Mouse (Mus musculus): ENCODE measurements at regions not wholly inside any gene's neighbourhood (a gene's known extent, or its start where the extent isn't known, plus 50 kb on each side); places are given as distances from the start of the nearest gene placed in this dataset.

DNA sequence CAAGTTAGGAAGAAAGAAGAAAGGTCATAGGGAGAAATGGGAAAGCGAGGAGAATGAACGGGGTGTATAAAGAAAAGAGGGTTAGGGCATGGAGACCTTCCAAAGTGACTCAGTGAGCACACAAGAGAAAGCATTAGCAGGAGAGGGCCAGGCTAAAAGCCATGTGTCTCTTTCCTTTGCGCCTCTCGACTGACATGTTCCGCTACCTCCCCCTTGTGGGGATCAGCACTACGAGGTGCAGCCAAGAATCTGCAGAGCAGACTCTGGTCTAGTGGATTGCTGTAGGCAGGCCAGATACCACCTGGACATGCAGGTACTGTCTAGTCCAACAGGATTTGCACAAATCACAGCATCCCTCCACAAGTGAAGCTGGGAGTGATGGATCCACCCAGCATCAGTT, 54.0 kb downstream of the Kcna5 start:
- DNase-seq: no peak

DNA sequence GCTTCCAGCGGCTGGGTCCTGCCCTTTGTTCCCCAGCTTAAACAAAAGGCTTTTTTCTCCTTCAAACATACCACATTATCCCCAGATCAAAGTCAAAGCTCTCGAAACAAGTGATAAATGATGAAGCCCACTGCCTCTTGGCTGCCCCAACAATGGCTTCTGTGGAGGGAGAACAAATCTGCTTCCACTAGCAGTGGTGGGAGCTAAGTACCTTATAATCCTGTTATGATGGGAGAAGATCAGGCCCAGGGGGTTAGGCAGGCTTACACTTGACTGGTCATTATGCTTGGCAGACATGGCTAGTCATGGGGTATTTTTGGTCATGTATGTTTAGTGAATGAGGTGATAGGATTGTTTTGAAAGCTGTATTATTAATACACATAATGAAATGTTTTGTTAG, 57.7 kb downstream of the Kcna5 start:
- DNase-seq: no peak

DNA sequence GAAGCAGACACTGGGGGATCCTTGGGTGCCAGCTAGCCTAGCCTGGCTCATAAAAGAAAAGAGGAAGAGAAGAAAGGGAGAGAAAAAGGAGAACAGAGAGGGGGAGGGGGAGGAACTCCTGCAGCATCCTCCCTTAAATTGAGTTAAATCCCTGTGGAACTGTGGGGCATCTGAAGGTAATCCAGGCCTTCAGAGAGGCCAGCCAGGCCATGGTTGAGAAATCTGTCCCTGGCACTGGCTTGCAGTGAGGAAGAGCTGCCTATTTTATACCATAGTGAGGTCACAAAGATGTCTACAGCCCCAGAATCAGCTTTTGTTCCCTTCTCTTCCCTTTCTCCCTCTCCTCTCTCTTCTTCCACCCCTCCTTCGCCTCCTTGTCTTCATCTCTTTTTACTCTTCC, 58.5 kb downstream of the Kcna5 start:
- DNase-seq: no peak

DNA sequence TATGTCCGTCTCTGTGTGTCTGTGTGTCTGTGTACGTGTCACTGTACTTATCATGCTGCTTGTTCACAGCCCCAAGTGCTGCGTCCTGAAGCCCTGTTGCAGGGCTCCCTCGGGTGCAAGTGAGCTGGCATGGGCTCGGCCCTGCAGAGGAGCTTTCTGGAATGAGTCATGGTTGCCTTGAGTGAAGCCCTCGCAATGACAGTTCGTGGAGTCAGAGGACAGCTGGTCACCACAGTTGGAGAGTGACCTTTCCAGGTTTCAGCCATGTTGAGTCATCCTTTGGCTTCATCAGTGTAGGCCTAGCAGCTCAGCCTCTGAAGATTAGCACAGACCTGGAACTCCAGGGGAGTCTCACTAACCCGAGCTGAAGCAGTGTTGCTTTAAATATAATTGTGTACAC, 59.7 kb downstream of the Kcna5 start:
- DNase-seq: no peak

DNA sequence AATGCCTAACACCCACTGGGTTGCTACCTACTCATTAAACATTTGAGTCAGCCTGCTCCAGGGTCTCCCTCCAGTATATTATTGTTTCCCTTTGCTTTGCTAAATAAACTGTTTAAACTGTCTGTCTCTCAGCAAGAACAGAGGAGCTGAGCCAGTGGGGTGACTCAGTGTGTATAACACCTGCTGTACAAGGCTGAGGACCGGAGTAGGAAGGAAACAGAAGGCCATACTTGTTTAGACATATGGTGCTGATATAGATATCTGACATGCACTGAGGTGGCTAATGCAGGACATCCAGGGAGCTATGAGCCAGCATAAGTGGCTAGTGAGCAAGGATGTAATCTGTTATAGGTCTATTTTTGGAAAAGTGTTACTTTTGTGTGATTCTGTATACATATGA, 81.5 kb downstream of the Kcna5 start:
- no peak for DNase-seq

DNA sequence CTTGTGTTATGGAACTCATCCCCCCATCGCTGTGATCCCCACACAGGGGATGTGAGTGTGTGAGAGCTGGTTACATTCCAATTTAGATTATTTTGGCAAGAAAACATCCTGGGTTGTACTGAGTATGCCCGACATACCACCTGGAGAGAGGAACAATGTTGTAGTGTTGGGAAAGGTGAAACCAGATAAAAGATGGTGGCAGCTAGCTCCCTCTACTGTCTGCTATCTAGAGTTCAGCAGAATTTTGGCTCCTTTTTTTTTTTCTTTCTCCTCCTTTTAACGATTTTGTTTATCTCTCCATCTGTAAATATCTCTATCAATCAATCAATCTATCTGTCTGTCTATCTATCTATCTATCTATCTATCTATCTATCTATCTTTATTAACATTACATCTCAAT, 89.7 kb downstream of the Kcna5 start:
- DNase-seq: no peak

DNA sequence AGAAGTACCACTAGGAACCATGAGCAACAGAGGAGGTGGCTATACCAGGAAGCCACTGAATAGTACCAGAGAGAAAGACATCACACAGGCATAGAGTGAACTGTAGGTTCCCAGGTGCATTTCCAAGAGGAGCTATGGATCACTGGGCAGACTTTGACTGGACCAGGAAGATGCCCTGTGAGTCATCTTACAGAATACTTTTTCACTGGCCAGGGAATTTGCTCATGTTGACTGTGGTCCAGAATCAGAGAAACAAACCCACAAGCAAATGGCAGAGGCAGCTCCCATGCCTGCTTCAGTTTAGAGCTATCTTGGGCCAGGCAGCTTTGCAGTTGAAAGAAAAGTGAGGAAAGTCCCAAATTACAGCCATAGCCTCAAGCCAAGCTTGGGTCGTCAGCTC, 95.0 kb downstream of the Kcna5 start:
- DNase-seq: no peak

DNA sequence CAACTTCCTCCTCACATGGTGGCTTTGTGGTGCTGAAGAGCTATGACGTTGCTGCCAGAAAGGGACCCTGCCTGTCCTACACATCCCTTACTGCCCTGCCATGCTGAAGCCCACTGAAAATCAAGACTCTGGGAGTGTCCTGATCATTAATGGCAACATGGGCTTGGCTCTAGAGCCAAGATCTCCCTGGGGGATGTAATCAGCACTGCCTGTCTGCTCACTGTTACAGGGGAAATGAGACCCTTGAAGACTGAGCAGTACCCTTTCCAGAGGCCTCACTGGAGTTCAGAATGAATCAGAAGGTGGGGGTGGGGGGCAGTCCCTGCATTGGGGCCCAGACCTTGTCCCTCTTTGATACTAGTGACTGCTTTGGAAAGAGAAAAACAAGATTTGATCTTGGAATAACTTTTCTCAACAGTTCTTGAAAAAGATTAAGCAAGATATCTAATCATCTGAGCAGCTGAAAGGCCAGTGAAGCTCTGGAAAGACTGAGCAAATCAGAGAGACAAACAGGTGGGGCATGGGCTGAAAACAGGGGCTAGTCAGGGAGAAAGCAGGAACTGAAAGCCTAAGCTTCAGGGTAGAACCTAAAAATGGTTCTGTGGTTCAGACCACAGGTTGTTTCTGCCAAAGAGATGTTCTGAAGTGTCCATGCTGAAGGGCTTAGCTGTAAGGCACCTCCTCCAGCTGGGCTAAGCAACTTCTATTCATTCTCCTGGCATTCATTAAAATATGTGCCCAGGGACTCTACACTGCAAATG, 97.1 kb downstream of the Kcna5 start:
- DNase-seq: peak; percentile 16 to 24

DNA sequence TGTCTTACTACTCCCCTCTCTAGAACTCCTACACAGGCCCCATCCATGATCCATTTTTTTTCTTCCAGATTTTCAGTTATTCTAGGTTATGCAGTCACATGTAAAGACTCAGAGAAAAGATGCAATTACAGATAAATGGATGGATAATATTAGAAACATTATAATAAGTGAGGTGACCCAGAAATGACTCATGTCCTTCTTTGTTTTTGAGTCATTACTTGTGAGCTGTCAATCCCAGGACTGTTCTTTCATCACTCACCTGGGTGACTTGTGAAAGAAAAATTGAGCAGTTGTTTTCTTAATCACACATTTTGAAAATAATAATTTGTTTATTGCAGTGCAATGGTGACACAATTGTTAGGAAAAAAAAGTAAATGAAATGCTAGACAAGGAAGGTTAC, 108.0 kb downstream of the Kcna5 start:
- DNase-seq: no peak

DNA sequence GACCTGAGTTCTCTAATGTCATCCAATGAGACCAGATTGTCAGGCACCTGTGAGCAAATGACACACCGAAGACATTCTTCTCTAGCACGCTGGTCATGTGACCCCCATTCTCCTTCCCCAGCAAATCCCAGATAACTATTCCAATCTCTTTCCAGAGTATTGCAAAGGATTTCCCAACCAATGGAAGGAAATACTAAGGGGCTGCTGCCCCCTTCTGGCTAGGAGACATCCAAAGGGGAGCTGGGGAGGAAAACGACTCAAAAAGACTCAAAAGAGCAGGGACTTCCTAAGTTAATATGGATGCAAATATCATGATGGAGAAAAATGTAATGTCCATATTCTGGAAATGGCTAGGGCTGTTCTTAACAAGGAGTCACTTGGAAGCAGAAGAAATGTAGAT, 129.5 kb downstream of the Kcna5 start:
- DNase-seq: no peak

DNA sequence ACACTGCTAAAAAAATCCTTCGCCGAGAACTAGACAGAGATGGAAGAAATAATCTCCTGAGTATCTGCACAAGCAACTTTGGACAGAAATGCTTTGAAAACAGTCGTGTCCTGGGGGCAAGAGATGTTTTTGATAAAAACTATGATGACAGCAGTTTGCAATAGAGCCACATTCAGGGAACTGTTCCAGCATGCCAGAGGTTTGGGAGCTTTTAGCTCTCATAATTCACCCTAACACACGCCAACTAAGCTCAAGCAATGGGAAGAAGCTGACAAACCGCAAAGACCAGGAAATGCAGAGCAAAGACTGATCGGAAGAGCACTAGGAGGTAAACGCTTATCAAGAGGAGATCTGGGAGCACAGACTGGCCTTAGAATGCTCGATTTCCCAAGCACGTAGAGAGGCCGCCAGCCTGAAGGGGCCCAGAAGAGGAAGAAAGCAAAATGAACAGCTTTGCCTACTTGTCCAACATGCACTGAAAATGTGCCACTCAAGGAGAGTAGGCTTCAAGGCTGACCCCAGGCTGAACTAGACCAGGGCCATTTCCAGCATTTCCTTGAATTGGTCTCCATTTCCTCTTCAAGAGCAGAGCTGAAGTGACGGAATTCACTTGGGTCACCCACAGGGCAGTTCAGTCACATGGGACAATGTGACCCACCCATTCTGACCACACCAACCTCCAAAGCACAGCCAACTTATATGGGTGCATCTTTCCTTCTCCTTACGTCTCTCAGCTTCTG, 130.7 kb downstream of the Kcna5 start:
- no peak for DNase-seq

DNA sequence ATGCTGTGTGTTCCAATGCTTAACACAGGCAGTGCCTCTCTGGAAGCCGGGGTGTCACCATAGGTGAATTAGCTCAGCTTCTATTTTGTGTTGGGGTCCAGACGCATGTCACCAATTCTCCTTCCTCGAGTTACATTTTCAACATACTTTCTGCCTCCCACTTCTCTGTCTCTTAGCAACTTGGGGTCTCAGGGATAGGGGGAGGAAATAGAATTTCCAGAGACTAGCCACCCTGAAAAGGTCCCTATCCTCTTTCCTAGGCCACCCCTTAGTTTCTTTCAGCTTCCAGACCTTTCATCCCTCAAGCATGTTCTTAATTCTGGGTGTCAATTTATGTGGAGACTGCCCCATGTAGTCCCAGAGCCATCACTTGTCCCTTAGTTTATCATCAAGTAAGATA, 135.6 kb downstream of the Kcna5 start:
- DNase-seq: no peak

DNA sequence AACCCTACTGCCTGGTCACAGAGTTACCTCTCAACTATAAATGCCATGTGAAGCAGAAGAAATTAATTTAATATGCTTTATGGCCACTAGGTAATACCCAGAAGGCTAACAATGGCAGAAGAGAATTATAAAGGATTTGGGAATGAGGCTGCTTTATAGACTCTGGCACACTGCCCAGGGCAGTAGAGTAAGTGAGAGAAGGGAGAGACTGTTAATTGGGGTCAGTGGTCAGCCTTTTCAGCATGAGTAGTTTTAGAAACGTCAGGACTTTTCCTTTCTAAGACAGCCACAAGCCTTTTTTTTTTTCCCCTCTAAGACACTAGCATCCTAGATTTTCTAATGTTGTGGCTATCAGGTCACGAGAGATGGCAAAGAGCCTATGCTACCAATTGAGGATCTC, 136.6 kb downstream of the Kcna5 start:
- no peak for DNase-seq

DNA sequence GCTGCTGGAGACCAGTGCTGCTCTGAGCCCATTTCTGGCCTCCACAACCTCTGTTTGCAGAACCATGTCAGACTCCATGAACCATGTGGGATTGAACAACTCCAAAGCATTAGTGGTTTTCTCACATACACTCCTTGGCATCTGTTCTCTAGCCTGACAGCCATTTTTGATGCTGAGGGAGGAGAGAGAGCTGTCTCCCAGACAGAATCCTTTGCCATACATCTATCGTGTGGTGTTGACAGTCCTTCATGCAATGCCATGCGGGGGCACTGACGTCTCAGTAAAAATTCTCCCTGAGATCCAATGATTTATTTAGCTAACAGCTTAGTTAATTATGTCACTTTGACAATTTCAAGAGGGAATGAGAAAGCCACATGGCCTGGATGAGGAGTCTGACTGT, 140.2 kb downstream of the Kcna5 start:
- DNase-seq: no peak

DNA sequence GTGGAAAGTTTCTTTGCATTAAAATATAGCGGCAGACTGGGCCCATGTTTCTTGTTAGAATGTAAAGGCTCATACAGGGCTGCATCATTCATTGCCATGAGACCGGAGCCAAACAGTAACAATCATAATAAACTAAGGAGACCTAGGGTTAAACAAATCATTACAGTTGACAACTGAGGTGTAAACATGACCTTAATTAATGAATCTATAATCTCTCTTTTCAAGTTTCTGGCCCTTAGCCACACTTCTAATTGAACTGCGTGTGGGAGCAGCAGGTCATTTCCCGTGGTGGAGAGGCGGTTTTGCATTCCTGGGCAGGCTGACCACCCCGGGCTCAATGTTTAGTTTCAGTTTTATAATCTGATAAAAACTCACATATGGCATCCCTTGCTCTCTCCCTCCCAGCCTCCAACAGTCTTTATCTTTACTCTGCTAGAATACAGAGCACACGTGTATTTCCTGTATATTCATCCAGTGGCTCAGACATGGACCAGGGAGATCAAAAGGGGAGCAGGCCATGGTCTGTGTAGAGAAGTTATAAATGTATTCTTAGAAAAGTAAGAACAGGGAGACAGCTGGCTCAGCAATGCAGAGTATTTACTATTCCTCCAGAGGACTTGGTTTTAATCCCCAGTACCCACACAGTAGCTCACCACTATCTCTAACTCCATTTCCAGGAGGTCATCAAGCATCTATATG, 141.0 kb downstream of the Kcna5 start:
- no peak for DNase-seq

DNA sequence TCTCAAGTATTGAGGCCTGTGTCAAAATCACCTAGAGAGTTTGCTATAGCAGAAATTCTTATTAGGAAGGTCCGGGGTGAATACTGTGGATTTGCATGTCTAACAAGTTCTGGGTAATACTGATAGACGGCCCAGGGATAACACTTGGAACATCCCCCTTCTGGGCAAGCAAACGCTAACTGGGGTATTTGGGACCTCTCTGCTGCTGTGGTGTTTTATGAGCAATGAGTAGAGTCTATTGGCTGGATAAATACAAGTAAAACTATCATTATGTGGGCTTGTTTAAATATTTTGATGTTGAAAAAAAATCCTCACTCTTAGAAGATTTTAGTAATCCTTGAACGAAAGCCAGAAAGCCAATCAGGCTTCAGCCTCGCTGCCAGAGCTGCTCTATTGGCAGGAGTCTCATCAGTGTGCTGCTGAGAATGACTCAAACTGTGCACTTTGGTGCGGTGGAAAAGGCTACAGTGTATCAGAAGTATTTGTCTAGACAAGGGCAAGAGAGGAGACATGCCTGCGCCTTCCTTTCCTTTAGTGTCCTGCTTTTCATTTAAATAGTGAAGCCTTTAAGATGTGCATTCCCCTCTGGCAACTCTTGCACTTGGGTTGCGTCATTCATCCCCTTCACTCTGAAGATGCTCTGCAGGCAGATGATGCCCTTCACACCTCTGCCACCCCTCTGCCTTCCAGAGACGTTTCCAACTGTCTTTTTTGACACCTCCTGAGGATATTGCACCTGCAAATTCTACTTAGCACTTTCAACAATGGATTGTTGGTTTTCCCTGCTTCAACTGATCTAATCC, 150.8 kb downstream of the Kcna5 start:
- DNase-seq: no peak

DNA sequence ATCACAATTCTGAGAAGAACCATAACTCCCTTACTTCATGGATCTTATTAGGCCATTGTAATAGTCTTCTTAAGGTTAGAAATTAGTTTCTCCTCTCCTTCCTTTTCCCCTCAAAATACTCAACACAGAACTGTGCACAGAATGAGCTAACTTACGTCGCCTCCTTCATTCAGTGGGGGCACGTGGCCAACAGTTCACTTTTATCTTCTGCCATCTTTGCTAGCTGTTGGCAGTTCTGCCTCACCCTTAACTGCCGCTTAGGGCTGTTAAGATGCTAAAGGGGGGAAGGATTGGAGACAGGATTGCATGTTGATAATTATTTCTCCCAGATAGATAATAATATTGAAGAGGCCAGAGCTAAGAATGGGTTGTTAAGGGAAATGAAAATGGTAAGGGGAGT, 158.0 kb downstream of the Kcna5 start:
- DNase-seq: no peak

DNA sequence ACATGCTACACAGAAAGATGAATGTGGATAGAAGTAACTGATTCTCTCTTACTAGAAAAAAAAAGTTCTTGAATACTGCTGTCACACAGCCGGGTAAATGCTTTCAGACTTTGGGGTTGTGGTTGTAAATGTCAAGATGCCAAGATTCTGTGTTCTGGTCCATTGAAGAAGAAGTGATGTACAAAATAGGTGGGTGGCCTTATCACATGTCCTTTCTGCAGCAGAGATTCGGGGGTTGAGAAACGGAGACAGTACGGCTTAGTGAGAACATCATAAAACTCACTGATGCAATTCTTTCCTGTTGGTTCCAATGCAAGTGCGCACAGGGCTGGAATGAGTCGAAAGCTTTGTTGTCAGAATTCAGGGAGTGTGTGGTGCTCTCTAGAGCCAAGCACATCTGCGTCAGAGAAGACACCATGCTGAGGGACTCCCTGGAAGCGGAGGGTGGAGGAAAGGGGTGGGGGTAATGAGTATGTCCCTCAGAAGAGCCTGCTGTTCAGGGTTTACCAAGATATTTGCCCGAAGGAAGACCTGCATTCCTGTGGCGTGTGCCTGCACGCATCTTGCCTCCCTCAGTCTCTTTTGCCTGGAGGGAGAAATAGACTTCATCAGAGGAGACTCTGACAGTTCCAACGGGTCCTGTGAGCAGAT, 160.1 kb downstream of the Kcna5 start:
- DNase-seq: no peak

DNA sequence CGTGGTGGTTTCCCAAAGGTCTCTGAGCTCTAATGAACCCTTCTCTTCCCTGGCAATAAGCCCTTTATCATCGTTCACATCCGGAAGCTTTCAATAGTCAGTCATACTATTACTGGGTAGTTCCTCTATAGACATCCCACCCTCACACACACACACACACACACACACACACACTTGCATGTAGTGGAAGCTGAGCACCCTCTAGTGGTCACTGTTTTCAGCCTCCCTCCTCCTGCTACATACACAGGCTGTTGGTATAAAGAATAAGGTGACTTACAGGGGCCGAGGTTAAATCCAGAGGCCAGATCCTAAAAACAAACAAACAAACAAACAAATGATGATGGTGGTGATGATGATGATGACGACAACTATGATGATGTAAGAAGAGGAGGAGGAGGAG, 163.2 kb downstream of the Kcna5 start:
- peak in 1 of 2 experiments; percentile 24 for DNase-seq

DNA sequence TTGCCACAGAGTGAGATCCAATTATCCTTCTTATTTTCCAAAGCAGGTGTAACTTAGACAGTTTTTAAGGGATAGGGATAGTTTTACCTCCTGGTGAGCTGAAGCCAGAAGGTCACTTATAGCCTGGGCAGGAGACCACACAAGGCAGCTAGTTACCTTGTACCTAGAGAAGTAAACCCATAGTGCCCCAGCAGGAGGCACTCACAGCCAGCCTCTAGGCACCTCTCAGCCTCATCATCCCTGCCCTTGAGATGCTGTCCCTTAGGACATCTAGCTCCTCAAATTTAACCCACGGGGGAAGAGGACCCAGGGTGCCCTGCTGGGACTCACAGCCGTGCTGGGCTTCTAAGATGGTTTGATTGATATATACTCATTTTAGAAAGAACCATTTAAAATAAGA, 163.7 kb downstream of the Kcna5 start:
- DNase-seq: peak in 1 of 2 experiments; percentile 3

DNA sequence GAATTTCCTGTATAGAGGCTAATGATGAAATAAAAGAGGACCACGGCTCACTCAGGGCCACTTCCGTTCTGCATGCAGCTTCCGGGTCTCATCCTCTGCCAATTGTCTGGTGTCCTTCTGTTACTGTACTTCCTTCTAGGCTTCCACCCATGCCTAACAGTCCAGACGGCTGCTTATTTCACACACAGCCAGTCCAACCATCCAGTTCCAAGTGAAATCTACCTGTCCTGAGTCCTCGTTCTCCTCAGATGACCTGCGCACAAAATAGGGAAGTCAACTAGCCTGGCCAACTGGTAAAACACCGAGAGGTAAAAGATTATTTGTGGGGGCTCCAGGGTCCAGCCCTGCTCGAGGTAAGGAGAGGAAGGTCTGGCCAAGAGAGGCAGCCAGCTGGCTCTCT, 169.7 kb downstream of the Kcna5 start:
- DNase-seq: no peak

DNA sequence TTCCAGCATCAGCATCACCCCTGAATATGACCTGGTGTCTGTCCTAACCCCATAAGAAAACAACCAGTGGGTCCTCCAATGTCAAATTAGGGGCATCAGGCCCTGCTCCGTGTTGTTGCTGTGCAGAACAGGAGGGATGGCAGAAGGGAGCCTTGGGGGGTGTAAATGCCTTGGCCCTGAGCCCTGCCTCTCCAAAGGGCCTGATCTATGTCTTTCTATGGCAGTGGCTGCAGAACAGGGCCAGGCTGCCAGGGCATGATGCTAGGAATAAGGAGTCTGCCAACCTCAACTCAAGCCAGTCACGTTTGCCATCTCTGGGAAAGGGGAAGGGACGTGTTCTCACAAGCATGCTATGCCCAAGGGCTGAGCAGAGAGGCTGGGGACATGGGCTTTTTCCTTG, 172.9 kb downstream of the Kcna5 start:
- DNase-seq: no peak

DNA sequence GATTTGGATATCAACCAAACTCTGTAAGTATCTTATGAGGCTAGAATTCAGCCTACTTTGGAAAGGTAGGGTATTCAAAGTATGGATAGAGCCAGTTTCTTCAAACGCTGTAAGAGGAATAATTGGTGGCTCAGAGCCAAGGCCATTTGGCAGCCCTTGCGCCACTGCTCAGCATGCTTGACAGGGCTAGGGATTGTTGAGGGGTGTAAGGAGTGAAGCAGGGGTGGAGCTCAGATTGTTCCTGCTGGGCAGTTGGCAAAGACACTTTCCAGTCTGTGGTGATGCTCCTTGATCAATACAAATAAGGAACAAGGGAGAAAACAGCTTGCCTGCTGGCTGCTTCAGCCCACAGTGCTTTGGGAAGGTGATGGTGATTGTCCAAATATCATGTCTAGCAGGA, 181.9 kb downstream of the Kcna5 start:
- DNase-seq: no peak
